Mouse (Mus musculus) adrenal gland (tissue): ENCODE results near the gene Rnaset2b.
"Not testable (repeated sequence)": the region's sequence is repeated elsewhere in the genome, so short reads cannot be mapped to it uniquely, and the experiment has no call there.

Experiments used
- intact Hi-C: fragments of 180-260 bp; cut with DNase I; formaldehyde crosslinking; loops from one replicate; pipeline ENCODE4 v1.15.1; 2025
- long read RNA-seq, 2 experiments: library from polyadenylated mRNA; unstranded; transcript quantifications; one replicate each; pipeline ENCODE4 v2.0.0; 2020; ENCODE audit warnings: borderline replicate concordance in 1 of 2; ENCODE audit not compliant: insufficient replicate concordance in 1 of 2

The Rnaset2b gene
- long read RNA-seq, experiment 1, transcript Rnaset2b-201 (9 exons, 1,783 nt): major isoform, 122 of 127 reads
- long read RNA-seq, experiment 1, partial matches to known transcripts: 3 of 127 reads
- long read RNA-seq, experiment 1, other reads (novel, unspliced or antisense): 0 of 127 reads
- long read RNA-seq, experiment 2, transcript Rnaset2b-201 (9 exons, 1,783 nt): major isoform, 154 of 154 reads
- long read RNA-seq, experiment 2, partial matches to known transcripts: 0 of 154 reads
- long read RNA-seq, experiment 2, other reads (novel, unspliced or antisense): 0 of 154 reads

DNA sequence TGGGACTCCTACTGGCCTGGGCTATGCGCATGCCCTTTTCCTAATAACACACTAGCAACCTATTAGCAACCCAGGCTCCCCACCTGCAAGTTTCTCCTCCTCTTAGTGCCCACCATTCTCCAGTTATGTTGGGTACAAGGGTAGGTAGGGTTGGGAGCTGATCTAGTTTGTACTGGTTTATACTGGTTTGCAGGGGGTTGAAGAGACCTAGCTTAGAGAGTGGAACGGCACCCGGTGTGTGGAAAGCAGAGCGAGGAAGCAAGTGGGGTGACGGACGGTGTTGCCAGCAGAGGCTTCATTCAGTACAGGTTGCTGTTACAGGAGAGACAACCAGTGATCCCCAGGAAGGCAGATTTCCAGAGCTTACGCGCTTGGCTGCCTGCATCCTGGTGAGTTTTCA is at the start of gene Rnaset2b:
Rnaset2b (plus strand) TSS at position 301 of the 400 bp plus-strand sequence.
- intact Hi-C loops: not testable (repeated sequence)

DNA sequence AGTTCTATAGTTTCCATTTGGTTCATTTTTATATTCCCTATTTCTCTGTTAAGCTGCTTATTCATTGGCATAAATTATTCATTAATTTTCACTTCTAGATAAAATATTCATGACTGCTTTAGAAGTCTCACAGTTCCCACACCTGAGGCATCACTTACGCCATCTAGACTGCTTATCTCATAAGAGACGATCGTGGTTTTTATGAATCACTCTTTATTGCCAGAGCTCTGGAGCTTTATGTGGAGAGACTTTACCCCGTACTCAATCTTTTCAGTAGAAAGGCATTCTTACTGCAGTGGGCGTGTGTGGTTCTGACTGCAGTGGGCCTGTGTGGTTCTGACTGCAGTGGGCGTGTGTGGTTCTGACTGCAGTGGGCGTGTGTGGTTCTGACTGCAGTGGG is 38.8 kb upstream of the Rnaset2b start:
- intact Hi-C loops: not testable (repeated sequence)

DNA sequence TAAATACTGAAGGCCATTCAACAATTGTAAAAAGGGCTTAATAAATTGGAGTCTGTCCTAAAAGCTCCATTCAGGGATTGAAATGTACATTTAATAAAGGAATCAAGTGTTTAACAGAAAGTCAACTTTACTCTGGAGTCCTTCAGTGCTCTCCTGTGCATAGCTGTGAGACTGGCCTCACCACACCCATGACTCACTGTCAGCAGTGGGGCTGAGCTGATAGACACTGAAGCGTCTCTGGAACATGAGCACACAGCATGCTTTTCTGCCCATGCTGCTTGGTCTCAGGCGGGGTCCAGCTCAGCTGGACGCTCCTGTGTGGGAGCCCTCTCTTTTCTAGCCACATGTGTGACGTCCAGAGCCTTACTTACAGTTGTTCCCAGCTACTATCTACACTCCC is 27.9 kb upstream of the Rnaset2b start:
- intact Hi-C loops: not testable (repeated sequence)

DNA sequence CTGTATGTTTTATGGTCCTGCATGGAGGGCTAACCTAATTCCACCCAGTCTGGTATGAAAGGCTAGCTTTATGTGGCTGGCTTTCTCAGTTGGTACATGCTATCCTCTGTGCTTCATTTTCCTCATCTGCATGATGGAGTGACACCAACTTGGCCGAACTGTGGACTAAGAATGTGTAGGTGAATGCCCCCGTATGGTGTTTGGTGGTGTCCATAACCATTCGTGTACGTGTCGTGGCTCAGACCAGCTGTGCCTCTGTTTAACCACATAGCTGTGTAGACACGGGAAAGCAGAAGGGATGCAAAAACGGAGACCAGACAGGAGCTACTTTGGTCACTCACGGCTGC is 22.8 kb upstream of the Rnaset2b start:
- intact Hi-C loops: not testable (repeated sequence)

DNA sequence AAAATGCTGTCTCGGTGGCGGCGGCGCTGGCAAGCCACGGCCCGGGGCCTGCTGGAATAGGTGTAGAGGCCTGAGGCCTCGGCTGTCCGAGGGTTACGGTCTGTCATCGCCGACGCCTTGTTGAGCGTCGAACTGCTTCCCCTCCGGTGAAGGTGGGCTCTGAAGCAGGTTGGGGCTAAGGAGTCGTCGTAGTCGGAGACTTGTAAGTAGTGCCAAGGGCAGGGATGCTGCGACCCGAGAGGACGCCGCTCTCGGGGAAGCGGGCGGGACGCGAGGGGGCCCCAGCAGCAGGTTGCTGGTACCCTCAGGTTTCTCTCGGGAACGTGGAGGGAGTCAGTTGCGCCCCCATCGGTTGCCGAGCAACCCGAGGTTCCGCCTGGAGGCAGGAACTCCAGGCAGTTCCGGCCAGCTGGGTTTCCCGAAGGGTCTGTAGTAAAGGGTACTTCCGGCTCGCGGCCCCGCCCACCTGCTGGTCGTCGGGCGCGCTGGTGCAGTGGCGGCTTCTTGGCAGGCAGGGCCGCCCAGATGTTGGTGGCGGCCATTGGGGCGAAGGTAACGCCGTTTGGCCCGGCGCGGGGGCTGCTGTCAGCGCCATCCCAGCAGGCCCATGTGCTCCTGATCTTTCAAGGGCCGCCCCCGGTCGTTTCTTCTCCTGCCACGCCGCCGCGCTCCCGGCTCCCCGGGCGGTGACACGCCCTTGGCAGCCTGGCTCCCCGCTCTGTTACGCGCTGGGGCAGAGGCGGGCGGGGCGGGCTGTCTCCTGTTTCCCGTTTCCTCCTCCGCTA is 22.3 kb upstream of the Rnaset2b start, which contains the start of gene Rsph3b:
Rsph3b (minus strand) TSS at position 699 of the 785 bp plus-strand sequence.
- intact Hi-C loops: not testable (repeated sequence)

DNA sequence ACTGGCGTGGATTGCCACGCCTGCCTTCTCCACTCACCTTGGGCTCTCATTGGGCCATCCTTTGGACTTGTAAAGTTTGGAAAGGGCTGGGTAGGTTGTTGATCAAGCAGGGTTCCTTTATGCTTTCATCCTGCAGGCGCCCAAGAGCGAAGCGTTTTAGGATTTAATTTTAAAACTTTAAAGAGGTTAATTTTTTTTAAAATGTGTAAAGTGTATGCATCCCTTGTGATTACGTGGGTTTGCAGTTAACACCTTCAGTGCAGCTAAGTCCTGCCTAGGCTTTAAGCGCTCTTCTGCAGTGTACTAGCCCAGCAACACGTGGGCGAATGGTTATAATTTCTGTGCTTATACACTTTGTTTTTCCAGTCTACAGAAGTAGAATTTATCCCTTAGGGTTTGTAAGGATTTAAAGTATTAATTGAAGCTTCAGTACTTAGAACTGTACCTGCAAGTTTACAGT is 21.6 kb upstream of the Rnaset2b start:
- intact Hi-C loops: not testable (repeated sequence)

DNA sequence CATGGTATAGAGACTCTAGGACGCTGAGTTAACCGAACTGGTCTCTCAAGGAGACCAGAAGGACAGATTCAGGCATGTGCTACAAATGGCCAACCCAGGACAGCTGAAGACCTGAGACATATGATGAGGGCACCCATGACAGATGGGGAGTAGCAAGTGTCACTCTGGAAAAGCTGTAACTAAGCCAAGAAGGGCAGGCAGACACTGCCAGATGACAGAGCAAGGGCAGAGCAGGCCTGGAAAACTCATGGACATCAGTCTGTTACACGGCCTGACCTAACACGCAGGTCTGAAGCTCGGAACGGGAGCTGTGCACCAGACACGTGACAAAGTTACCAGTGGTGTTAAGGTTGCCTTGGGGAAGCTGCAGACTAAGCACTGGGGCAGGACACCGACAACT is 11.6 kb upstream of the Rnaset2b start:
- intact Hi-C loops: not testable (repeated sequence)

DNA sequence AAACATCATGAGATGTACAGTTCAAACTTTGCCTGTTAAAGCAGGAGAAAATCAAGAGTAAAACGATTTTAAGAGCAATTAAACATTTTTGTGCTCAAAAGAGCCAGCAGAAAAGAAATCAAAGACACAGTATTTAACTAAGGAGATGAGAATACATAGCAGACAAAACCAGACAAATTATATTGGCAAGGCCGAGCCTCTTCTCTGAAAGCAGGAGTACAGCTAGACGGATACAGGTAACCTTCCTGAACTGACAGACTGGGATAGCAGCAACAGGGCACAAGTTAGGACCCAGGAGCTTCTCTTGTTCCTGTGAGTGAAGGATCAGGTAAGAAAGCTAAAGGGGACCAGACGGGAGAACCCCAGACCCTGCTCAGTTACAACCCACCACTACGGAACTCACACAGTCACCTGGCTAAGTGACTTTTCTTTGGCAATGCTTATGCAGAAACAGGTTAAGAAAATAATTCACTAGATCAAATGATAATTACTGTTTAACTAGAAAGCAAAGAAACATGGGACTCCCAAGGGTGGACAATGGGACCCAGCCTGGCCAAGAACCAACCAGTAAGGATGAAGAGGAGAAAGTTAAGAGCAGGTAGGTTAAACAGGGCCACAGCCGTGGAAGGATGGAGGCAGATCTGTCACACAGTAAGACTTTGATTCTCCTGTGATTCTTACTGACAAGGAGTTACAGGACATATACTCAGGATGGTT is 10.7 kb upstream of the Rnaset2b start:
- intact Hi-C loops: not testable (repeated sequence)

DNA sequence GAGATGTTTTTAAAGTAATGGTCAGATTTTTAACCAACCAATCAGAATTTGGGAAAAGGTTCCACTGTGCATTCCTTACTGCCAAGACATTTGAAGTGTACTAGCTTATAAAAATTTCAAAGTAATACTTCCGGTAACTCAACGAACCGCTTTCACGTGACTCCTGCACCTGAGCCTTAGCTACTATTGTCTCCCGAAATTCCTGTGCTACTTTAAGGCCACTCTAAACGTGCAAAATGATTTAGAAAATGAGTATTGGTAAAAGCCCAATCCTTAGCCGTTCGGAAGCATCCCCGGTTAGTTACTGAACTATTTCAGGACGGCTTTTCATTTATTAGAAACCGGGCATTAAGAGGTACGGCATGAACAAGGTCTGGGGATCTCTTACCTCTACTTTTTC is 10.1 kb upstream of the Rnaset2b start:
- intact Hi-C loops: not testable (repeated sequence)

DNA sequence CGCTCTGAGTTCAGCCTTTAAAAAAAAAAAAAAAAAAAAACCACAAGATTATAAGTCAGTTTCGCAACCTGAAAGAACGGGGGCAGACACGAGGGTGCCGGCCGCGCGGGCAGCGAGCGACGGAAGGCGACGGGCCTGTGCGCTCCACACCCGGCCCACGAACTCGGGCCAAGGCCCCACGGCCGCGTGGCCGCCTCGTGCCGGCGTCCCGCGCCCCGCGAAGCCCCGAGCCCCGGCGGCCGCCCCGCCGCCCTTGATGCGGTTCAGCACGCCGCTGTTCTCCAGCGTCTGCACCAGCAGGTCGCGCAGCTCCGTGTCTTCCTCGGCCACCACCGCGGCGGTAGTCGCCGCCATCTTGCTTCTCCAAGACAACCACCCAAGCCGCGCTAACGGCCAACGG is 9.7 kb upstream of the Rnaset2b start, which contains the start of gene Tagap1:
Tagap1 (minus strand) TSS at position 381 of the 400 bp plus-strand sequence.
- intact Hi-C loops: not testable (repeated sequence)

DNA sequence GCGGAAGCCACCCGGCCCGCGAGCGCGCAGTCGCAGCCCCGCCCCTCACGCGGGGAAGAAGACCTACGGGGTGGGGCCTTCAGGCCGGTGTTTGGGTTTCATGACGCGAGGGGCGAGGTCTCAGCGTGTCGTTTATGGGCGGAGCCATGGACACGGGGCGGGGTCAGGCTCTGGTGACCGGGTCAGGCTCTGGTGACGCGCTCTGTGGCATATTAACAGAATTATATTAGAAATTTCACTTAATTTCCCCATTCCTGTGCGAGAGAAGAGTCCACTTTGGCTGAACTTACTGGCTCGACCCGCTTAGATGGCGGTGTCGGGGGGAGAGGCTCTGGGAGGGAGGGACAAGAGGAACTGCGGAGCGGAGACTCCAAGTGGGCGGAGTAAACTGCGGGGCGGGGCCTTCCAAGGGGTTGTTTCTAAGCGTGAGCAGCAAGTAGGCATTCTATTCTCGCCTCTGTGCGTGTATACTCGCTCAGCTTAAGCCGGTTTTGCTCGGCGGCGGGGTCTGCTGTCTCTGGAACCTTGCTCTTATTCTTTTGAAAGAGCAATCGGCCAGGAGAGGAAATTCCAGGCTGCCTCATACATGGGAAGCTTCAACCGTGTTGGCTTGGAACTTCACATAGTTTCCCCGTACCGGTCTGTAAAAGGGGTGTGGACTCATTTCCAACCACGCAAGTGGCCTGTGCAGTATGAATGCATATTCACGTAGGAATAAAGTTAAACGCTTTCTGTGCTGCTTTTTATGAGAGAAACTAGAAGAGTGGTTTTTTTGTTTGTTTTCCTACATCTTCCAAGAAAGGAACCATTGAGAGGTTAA is 9.0 kb upstream of the Rnaset2b start:
- intact Hi-C loops: not testable (repeated sequence)

DNA sequence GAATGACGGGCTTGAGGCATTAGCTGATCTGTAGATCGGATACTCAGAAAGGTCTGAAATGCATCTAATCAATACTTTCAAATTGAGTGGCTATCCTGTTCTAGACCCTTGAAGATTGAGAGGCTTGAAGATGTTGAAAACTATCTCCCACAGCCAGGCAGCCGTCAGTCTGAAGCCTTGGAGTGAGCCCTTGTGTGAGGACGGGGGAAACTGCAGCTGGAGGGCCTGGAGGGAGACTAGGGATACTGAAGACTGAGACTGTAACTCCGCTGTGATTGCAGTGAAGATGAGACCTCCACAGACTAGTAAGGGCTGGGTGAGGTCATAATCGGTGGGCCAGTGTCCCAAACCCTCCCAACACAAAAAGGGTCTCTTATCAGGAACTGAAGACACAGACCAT is 8.1 kb upstream of the Rnaset2b start:
- intact Hi-C loops: not testable (repeated sequence)

DNA sequence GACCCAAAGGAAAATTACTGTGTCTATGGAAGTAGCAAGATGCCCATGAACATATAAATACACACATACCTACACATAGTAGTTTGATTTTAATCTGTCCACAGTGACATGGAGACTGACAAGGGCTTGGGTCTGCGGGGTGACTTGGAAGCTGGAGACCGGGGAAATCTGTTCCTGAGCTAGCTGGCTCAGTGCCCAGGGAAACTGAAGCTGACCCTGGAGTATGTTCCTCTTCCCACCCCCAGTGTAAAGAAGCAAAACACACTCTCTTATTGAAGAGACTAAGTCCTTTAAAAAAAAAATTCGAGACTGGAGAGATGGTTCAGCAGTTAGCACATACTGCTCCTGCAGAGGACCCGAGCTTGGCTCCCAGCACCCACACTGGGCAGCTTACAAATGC is 7.5 kb upstream of the Rnaset2b start:
- intact Hi-C loops: not testable (repeated sequence)

DNA sequence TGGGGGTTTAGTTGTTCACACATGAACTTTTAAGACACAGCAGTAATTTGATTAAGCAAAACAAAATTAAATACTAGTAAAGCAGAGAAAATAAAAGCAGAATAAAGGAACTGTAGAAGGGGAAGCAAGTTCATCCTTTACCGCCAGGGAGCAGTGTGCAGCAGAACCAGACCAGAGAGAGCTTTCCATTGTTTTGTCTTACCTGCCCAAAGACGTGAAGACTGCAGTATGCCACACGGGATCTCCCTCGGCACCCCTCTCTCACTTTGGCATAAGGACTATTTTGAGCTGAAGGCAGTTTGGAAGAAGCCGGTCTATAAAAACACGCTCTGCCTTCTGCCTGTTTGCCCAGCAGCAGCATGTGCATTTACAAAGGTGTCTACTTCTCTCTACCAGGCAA is 5.1 kb upstream of the Rnaset2b start:
- intact Hi-C loops: not testable (repeated sequence)

DNA sequence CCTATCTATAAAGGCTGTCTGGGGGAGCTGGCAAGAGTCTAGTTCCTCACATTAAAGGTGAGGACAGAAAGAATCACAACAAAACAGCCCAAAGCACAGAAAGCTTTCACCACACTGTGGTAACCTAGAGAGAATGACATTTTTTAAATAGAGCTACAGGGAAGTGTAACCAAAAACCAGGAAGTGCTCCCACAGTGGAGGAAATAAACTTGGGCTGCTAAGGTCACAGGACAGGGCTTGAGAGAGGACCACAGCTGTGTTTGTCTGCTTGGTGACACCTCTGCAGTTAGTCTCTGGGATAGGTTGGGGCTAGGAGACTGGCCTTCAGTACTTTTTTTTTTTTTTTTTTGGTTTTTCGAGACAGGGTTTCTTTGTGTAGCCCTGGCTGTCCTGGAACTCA is 2.8 kb upstream of the Rnaset2b start:
- intact Hi-C loops: not testable (repeated sequence)

DNA sequence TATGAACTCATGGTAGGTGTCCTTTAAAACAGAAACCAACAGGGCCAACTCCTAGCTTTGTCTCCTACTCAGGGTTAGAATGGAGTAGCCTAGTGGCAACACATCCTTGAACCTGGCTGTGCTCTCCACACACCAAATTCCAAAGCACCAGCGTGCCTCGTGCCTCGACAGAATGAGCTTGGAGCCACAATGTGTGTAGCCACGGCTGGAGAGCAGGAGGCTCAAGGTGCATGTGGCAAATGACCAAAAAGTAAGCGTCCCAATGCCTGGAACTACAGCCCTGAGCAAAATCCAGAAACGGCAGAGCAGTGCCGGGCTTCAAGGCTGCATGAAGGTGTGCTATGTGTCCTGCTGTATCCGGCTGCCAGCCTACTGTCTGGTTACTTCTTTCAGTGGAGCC is 804 bp downstream of the Rnaset2b start:
- intact Hi-C loops: not testable (repeated sequence)

DNA sequence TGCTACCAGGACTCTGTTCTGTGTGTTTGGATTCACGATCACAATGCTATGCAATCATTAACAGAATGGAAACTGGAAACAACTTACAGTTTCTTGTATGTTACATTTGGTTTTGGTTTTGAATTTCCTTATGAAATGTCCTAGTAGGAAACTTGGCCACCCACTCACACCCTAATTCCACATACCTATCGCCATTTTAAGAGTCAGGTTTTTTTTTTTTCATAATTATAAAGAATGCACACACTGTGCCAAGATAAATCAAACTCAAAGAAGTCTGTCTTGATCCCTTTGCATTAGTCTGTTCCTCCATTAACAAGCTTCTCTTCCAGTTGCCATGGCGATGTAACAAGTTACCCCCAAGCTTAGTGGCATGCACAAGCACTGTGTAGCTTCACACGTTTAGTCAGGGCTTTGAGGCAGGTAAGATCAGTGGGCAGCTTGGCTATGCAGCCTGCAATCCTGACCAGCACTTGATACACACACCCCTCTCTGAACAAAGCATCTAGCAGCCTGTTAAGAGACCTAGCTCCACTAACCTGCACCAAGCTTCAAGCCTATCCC is 2.5 kb downstream of the Rnaset2b start:
- intact Hi-C loops: not testable (repeated sequence)

DNA sequence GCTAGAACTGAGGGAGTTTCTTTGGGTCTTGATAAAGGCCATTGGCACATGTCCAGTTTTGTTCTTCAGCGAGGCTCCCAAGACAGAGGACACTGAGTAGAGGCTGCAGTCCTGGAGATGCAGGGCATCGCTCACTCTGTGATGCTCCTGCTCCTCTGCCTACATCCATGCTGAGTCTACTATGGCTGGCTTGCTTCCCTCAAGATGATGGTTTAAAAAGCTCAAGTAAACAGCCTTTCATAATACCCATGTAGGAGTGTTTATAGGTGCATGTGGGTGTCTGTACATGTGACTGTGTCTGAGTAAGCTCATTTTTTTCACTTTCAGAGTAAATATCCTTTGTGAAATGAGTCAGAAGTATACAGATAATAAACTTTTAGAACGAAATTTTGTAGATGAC is 4.6 kb downstream of the Rnaset2b start:
- intact Hi-C loops: not testable (repeated sequence)

DNA sequence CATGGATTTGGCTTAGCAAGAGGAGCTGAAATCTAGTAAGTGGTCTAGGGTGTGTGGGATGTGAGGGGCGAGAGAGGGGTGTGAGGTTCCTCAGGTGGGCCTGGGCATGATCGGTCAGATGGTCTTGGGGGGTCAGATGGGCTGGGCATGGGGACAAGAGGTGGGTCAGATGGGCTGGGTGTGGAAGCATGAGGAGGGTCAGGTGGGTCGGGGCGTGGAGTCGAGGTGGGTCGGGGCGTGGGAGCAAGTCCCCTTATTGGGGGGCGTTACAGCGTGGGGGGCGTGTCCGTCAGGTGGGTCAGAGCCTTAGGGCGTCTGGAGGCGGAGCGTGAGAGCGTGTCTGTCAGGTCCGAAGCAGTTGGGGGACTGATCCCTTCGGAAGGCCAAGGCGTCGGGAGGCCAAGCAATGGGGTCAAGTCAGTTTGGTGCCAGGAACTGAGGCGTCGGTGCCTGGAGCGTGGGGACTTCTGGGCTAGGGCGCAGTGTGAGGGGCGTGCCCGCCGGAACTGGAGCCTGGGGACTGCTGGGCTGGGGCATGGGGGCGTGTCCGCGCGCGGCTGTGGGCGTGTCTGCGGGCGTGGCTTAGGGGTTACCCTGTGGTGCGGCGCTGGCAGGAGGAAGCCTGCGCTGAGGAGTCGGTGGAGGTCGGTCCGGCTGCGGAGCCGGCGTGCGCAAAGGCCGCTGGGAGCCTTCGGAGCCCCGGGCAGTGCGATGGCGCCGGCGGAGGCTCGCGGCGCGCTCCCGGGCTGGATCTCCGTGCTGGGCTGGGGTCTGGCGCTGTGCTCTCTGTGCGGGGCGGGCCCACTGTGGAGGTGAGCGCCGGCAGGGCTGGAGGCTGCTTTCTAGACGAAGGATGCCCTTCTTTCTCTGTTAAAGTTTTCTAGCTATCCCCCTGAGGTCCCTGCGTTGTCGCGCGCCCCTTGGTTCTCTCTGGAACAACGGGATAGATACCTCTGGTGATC is 8.1 kb downstream of the Rnaset2b start, which contains the start of gene Gm49721:
Gm49721 (plus strand) TSS at position 618 of the 962 bp plus-strand sequence.
- intact Hi-C loops: not testable (repeated sequence)
